Mouse (Mus musculus) bone marrow, adult 2 months (tissue): ENCODE data around the gene Igfbp7.

Experiments
- CTCF ChIP-seq: fragments of 200-500 bp; IDR thresholded peaks from 2 replicates; pipeline ENCODE4 v1.5.1; 2011; ENCODE audit warnings: low read length, control low read depth; ENCODE audit not compliant: control insufficient read depth, insufficient read depth
- POLR2A ChIP-seq: fragments of 200-500 bp; IDR thresholded peaks from 2 replicates; pipeline ENCODE4 v1.6.1; 2011; ENCODE audit warnings: low read depth, mild to moderate bottlenecking, control low read depth, low read length, borderline replicate concordance; ENCODE audit not compliant: control insufficient read depth

GRCm38 (mm10) chr5:77425721-77426500, 18.1 kb upstream of the Igfbp7 start:
- TF ChIP-seq POLR2A (no peak), CTCF (no peak)
